Mouse (Mus musculus): ENCODE data around the gene Gabrb1. TPM values are rescaled to one million over a fixed set of nuclear protein-coding genes. Genes with fewer than 3 reads are reported as not detected.

The Gabrb1 gene
- total RNA-seq, 1 experiment = 0.04 TPM

GRCm38 (mm10) chr5:71965529-71965928 is 307.6 kb downstream of the Gabrb1 start:
- in situ Hi-C loops (cut with MboI; ENCODE audit: low sequenced_read_pairs in 2 of 2, unreplicated experiment in 2 of 2) = no loop called here
- Histone ChIP-seq H3K9me3 (ENCODE audit: control insufficient read depth, insufficient read depth, low read depth, low read length) (no peaks in the 10 kb centered on the region), H3K27ac (ENCODE audit: insufficient read depth, low read depth, low read length, poor library complexity, severe bottlenecking) (no peak overlapping the region), H3K4me3 (ENCODE audit: insufficient read depth in 1 of 2, low read depth in 1 of 2, low read length in 2 of 2, poor library complexity in 1 of 2, severe bottlenecking in 1 of 2) (no peak overlapping the region), H3K4me1 (ENCODE audit: control insufficient read depth in 2 of 2, insufficient read depth in 2 of 2, low read length in 2 of 2, poor library complexity in 1 of 2) (no peaks in the 10 kb centered on the region), H3K9ac (ENCODE audit: insufficient read depth, low read depth, low read length, poor library complexity, severe bottlenecking) (no peak overlapping the region), H3K36me3 (ENCODE audit: control insufficient read depth, insufficient read depth, low read length, poor library complexity, severe bottlenecking) (no peaks in the 10 kb centered on the region)
- no peak for TF ChIP-seq CHD2 (IDR thresholded peaks at IDR 0.05; ENCODE audit: low read depth, low read length)
- TF ChIP-seq HCFC1 (IDR thresholded peaks at IDR 0.05; ENCODE audit: borderline replicate concordance, insufficient read depth, low read length) = no peak
- no peak for TF ChIP-seq MAFK (IDR thresholded peaks at IDR 0.05; ENCODE audit: insufficient read depth, low read depth, low read length)
- TF ChIP-seq ZC3H11A (IDR thresholded peaks at IDR 0.05; ENCODE audit: borderline replicate concordance, low read depth, low read length) = no peak
- no peak for TF ChIP-seq ZNF384 (IDR thresholded peaks at IDR 0.05; ENCODE audit: low read depth, low read length)
- DNase-seq (ENCODE audit: low read depth, low spot score) = no peak

GRCm38 (mm10) chr5:71970140-71970800 is 312.4 kb downstream of the Gabrb1 start:
- Histone ChIP-seq H3K27ac (ENCODE audit: insufficient read depth, low read depth, low read length, poor library complexity, severe bottlenecking) (no peak overlapping the region), H3K36me3 (ENCODE audit: control insufficient read depth, insufficient read depth, low read length, poor library complexity, severe bottlenecking) (no peaks in the 10 kb centered on the region), H3K4me3 (ENCODE audit: insufficient read depth in 1 of 2, low read depth in 1 of 2, low read length in 2 of 2, poor library complexity in 1 of 2, severe bottlenecking in 1 of 2) (no peak overlapping the region), H3K4me1 (ENCODE audit: control insufficient read depth in 2 of 2, insufficient read depth in 2 of 2, low read length in 2 of 2, poor library complexity in 1 of 2) (no peaks in the 10 kb centered on the region), H3K9ac (ENCODE audit: insufficient read depth, low read depth, low read length, poor library complexity, severe bottlenecking) (no peak overlapping the region), H3K9me3 (ENCODE audit: control insufficient read depth, insufficient read depth, low read depth, low read length) (no peaks in the 10 kb centered on the region)
- no peak for DNase-seq (ENCODE audit: low read depth, low spot score)
- in situ Hi-C loops (cut with MboI; ENCODE audit: low sequenced_read_pairs in 2 of 2, unreplicated experiment in 2 of 2) = no loop called here
- TF ChIP-seq MAFK (IDR thresholded peaks at IDR 0.05; ENCODE audit: insufficient read depth, low read depth, low read length) (no peak), ZC3H11A (IDR thresholded peaks at IDR 0.05; ENCODE audit: borderline replicate concordance, low read depth, low read length) (no peak), HCFC1 (IDR thresholded peaks at IDR 0.05; ENCODE audit: borderline replicate concordance, insufficient read depth, low read length) (no peak), ZNF384 (IDR thresholded peaks at IDR 0.05; ENCODE audit: low read depth, low read length) (no peak), CHD2 (IDR thresholded peaks at IDR 0.05; ENCODE audit: low read depth, low read length) (no peak)

- Histone ChIP-seq H3K9ac (ENCODE audit: insufficient read depth, low read depth, low read length, poor library complexity, severe bottlenecking) (no peak overlapping the region), H3K4me1 (ENCODE audit: control insufficient read depth in 2 of 2, insufficient read depth in 2 of 2, low read length in 2 of 2, poor library complexity in 1 of 2) (no peaks in the 10 kb centered on the region), H3K4me3 (ENCODE audit: insufficient read depth in 1 of 2, low read depth in 1 of 2, low read length in 2 of 2, poor library complexity in 1 of 2, severe bottlenecking in 1 of 2) (no peak overlapping the region), H3K9me3 (ENCODE audit: control insufficient read depth, insufficient read depth, low read depth, low read length) (no peaks in the 10 kb centered on the region), H3K27ac (ENCODE audit: insufficient read depth, low read depth, low read length, poor library complexity, severe bottlenecking) (no peak overlapping the region), H3K36me3 (ENCODE audit: control insufficient read depth, insufficient read depth, low read length, poor library complexity, severe bottlenecking) (no peaks in the 10 kb centered on the region)
- no peak for TF ChIP-seq HCFC1 (IDR thresholded peaks at IDR 0.05; ENCODE audit: borderline replicate concordance, insufficient read depth, low read length)
- no peak for DNase-seq (ENCODE audit: low read depth, low spot score)
- in situ Hi-C loops (cut with MboI; ENCODE audit: low sequenced_read_pairs in 2 of 2, unreplicated experiment in 2 of 2) = no loop called here
Measured at GRCm38 (mm10) chr5:71972831-71973230, 314.9 kb downstream of the Gabrb1 start.

- no peak overlapping the region for H3K4me3 ChIP-seq (ENCODE audit: insufficient read depth in 1 of 2, low read depth in 1 of 2, low read length in 2 of 2, poor library complexity in 1 of 2, severe bottlenecking in 1 of 2)
- H3K36me3 ChIP-seq (ENCODE audit: control insufficient read depth, insufficient read depth, low read length, poor library complexity, severe bottlenecking) = no peaks in the 10 kb centered on the region
- no peaks in the 10 kb centered on the region for H3K4me1 ChIP-seq (ENCODE audit: control insufficient read depth in 2 of 2, insufficient read depth in 2 of 2, low read length in 2 of 2, poor library complexity in 1 of 2)
- no peak for TF ChIP-seq ZC3H11A (IDR thresholded peaks at IDR 0.05; ENCODE audit: borderline replicate concordance, low read depth, low read length)
- no peak for TF ChIP-seq HCFC1 (IDR thresholded peaks at IDR 0.05; ENCODE audit: borderline replicate concordance, insufficient read depth, low read length)
- no peak for TF ChIP-seq CHD2 (IDR thresholded peaks at IDR 0.05; ENCODE audit: low read depth, low read length)
- TF ChIP-seq ZNF384 (IDR thresholded peaks at IDR 0.05; ENCODE audit: low read depth, low read length) = no peak
- no peak for TF ChIP-seq MAFK (IDR thresholded peaks at IDR 0.05; ENCODE audit: insufficient read depth, low read depth, low read length)
- in situ Hi-C loops (cut with MboI; ENCODE audit: low sequenced_read_pairs in 2 of 2, unreplicated experiment in 2 of 2) = no loop called here
- no peaks in the 10 kb centered on the region for H3K9me3 ChIP-seq (ENCODE audit: control insufficient read depth, insufficient read depth, low read depth, low read length)
- DNase-seq (ENCODE audit: low read depth, low spot score) = no peak
- H3K9ac ChIP-seq (ENCODE audit: insufficient read depth, low read depth, low read length, poor library complexity, severe bottlenecking) = no peak overlapping the region
- no peak overlapping the region for H3K27ac ChIP-seq (ENCODE audit: insufficient read depth, low read depth, low read length, poor library complexity, severe bottlenecking)
Measured at GRCm38 (mm10) chr5:71976133-71976532, 318.2 kb downstream of the Gabrb1 start.

- Histone ChIP-seq H3K36me3 (ENCODE audit: control insufficient read depth, insufficient read depth, low read length, poor library complexity, severe bottlenecking) (no peaks in the 10 kb centered on the region), H3K9ac (ENCODE audit: insufficient read depth, low read depth, low read length, poor library complexity, severe bottlenecking) (no peak overlapping the region), H3K4me1 (ENCODE audit: control insufficient read depth in 2 of 2, insufficient read depth in 2 of 2, low read length in 2 of 2, poor library complexity in 1 of 2) (no peaks in the 10 kb centered on the region), H3K27ac (ENCODE audit: insufficient read depth, low read depth, low read length, poor library complexity, severe bottlenecking) (no peak overlapping the region), H3K4me3 (ENCODE audit: insufficient read depth in 1 of 2, low read depth in 1 of 2, low read length in 2 of 2, poor library complexity in 1 of 2, severe bottlenecking in 1 of 2) (no peak overlapping the region), H3K9me3 (ENCODE audit: control insufficient read depth, insufficient read depth, low read depth, low read length) (no peaks in the 10 kb centered on the region)
- DNase-seq (ENCODE audit: low read depth, low spot score) = no peak
- TF ChIP-seq ZNF384 (IDR thresholded peaks at IDR 0.05; ENCODE audit: low read depth, low read length) = no peak
- TF ChIP-seq HCFC1 (IDR thresholded peaks at IDR 0.05; ENCODE audit: borderline replicate concordance, insufficient read depth, low read length) = no peak
- TF ChIP-seq CHD2 (IDR thresholded peaks at IDR 0.05; ENCODE audit: low read depth, low read length) = no peak
- TF ChIP-seq ZC3H11A (IDR thresholded peaks at IDR 0.05; ENCODE audit: borderline replicate concordance, low read depth, low read length) = no peak
- TF ChIP-seq MAFK (IDR thresholded peaks at IDR 0.05; ENCODE audit: insufficient read depth, low read depth, low read length) = no peak
- in situ Hi-C loops (cut with MboI; ENCODE audit: low sequenced_read_pairs in 2 of 2, unreplicated experiment in 2 of 2) = no loop called here
Measured at GRCm38 (mm10) chr5:71976571-71977061, 318.7 kb downstream of the Gabrb1 start.

Measured in ES-E14 (cell line).